Mouse (Mus musculus) layer of hippocampus, adult 9-10 months (tissue): ENCODE data around the gene Dalrd3.
"Not testable (repeated sequence)": the region's sequence is repeated elsewhere in the genome, so short reads cannot be mapped to it uniquely, and the experiment has no call there.

Experiments used
- DNase-seq: peaks from one replicate; pipeline ENCODE4 v3.0.0; 2022; ENCODE audit warnings: low spot score

The Dalrd3 gene

GRCm38 (mm10) chr9:108573774-108574690 is 4.3 kb downstream of the Dalrd3 start:
- DNase-seq: no peak

- no peak for DNase-seq
Observed at GRCm38 (mm10) chr9:108574921-108575320, 5.2 kb downstream of the Dalrd3 start.

GRCm38 (mm10) chr9:108575321-108576297 is 5.9 kb downstream of the Dalrd3 start:
- DNase-seq: no peak

- DNase-seq: no peak
Observed at GRCm38 (mm10) chr9:108577025-108577424, 7.3 kb downstream of the Dalrd3 start.

- DNase-seq: no peak
Observed at GRCm38 (mm10) chr9:108577934-108578544, 8.4 kb downstream of the Dalrd3 start.

- peak; percentile 77 for DNase-seq
Observed at GRCm38 (mm10) chr9:108578545-108579343, 9.1 kb downstream of the Dalrd3 start, which contains the start of gene Wdr6. TSS of gene Wdr6 (minus strand) at chr9:108578739.

- no peak for DNase-seq
Observed at GRCm38 (mm10) chr9:108579344-108579690, 9.6 kb downstream of the Dalrd3 start.

- peak; percentile 79 for DNase-seq
Observed at GRCm38 (mm10) chr9:108587571-108588180, 18.0 kb downstream of the Dalrd3 start.

- no peak for DNase-seq
Observed at GRCm38 (mm10) chr9:108589229-108589628, 19.5 kb downstream of the Dalrd3 start.

GRCm38 (mm10) chr9:108591462-108591861 is 21.8 kb downstream of the Dalrd3 start:
- DNase-seq: no peak

GRCm38 (mm10) chr9:108594354-108594753 is 24.7 kb downstream of the Dalrd3 start:
- no peak for DNase-seq

- DNase-seq: no peak
Observed at GRCm38 (mm10) chr9:108596998-108597764, 27.5 kb downstream of the Dalrd3 start, which contains the start of gene P4htm. TSS of gene P4htm (minus strand) at chr9:108597667.

- no peak for DNase-seq
Observed at GRCm38 (mm10) chr9:108599021-108599566, 29.4 kb downstream of the Dalrd3 start.

- no peak for DNase-seq
Observed at GRCm38 (mm10) chr9:108600011-108600410, 30.3 kb downstream of the Dalrd3 start.

- DNase-seq: no peak
Observed at GRCm38 (mm10) chr9:108601986-108602385, 32.3 kb downstream of the Dalrd3 start.

GRCm38 (mm10) chr9:108607929-108608328 is 38.2 kb downstream of the Dalrd3 start:
- DNase-seq: not testable (repeated sequence)

GRCm38 (mm10) chr9:108608889-108609288 is 39.2 kb downstream of the Dalrd3 start:
- DNase-seq: no peak

- DNase-seq: no peak
Observed at GRCm38 (mm10) chr9:108611488-108611887, 41.8 kb downstream of the Dalrd3 start.

GRCm38 (mm10) chr9:108617301-108617700 is 47.6 kb downstream of the Dalrd3 start:
- DNase-seq: no peak
